Mouse (Mus musculus) embryonic fibroblast, embryonic 13.5 days (primary cell): ENCODE results near the gene Ip6k1. TPM values are rescaled to one million over a fixed set of nuclear protein-coding genes. Genes with fewer than 3 reads are reported as not detected.
A peak's percentile ranks its signal among the peaks of the same experiment; 100 is the strongest.

Source experiments
- H3K27ac ChIP-seq: 2 replicates; pipeline ENCODE4 v1.5.1; 2012; ENCODE audit warnings: low read length, control low read depth, inconsistent platforms; ENCODE audit not compliant: insufficient read depth
- H3K4me1 ChIP-seq: 2 replicates; pipeline ENCODE4 v1.6.1; 2011; ENCODE audit warnings: low read length; ENCODE audit not compliant: control insufficient read depth, insufficient read depth
- H3K4me3 ChIP-seq: 2 replicates; pipeline ENCODE4 v1.5.1; 2011; ENCODE audit warnings: mild to moderate bottlenecking, control low read depth, low read length; ENCODE audit not compliant: insufficient read depth
- CTCF ChIP-seq: IDR thresholded peaks from 2 replicates; pipeline ENCODE4 v1.5.1; 2011; ENCODE audit warnings: mild to moderate bottlenecking, control low read depth, low read length, moderate library complexity, borderline replicate concordance; ENCODE audit not compliant: insufficient read depth
- POLR2A ChIP-seq: IDR thresholded peaks from 2 replicates; pipeline ENCODE4 v1.6.1; 2011; ENCODE audit warnings: low read depth, mild to moderate bottlenecking, control low read depth, low read length, moderate library complexity
- polyA plus RNA-seq: library from polyadenylated mRNA; stranded (reverse); fragments of >200 nt; gene quantifications from 2 replicates; pipeline ENCODE4 v1.2.4, GENCODE M21; 2011; ENCODE audit warnings: low read depth; ENCODE audit not compliant: missing spikeins, insufficient read length

Ip6k1 gene
- polyA plus RNA-seq, 1 experiment: 57.9 TPM

DNA sequence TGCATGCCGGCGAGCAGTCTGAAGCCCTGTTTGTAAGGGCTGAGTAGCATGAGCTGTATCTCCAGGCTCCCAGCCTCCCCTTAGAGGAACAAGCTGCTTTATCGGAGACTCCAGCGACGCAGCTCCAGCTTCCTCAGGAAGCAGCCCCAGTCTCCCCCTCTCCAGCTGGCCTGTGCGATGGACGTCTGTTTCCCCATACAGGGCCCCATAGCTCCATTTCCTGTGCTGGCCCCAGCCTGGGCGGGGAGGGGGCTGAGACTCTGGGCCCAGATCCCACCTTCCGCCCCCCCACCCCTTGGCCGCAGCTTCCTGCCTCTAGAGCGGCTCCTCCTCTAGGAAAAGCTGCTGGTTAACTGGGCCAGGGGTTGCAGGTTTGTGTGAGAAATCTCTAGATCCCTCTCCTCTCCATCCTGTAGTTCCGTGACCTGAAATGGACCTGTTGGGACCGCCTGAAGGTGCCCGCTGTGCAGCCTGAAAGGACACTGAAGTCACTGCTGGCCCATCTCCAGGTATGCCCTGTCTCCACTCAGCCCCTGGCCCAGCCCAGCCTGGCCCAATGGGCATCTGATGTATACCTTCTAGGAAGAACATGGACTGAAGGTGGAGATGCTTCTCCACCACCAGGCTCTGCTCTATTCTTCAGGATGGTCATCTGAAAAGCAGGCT is 19.5 kb upstream of the Ip6k1 start, which contains the start of gene Gm20661:
TSS of gene Gm20661 (plus strand) at position 378 of the 666 bp plus-strand sequence.
- TF ChIP-seq CTCF: no peak
- peak; percentile 62 for TF ChIP-seq POLR2A
- peaks cover 18% of the 10 kb centered on the region for H3K4me1 ChIP-seq
- H3K4me3 ChIP-seq: peak within 1 kb of the TSS; percentile 86
- peak within 1 kb of the TSS; percentile 92 for H3K27ac ChIP-seq

DNA sequence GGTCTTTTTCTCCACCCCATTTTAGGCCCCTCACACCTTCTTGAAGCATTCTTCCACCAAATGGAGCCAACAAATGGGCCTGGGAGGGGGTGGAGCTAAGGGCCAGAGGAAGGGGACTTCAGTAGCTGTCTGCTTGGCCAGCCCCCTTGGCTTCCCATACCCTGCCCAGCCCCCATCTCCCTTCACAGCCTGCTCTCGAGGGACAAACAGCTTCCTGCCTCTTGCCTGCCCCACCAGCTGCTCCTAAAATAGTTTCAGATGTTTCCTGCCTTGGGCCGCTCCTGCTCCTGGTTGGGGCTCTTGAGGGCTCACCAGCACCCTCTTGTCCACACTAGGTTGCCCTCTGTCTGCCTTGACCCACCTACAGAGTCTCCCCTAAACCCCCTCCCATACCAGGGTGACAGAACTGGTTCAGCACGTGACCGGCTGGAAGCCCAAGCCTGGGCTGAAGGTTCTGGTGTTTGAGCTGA is 18.8 kb upstream of the Ip6k1 start:
- TF ChIP-seq POLR2A: peak; percentile 50
- no peak for TF ChIP-seq CTCF
- no peak overlapping the region; the same call in 1 of the 2 replicates for H3K4me3 ChIP-seq
- H3K4me1 ChIP-seq: peaks cover 18% of the 10 kb centered on the region
- H3K27ac ChIP-seq: peak overlapping the region; percentile 92

DNA sequence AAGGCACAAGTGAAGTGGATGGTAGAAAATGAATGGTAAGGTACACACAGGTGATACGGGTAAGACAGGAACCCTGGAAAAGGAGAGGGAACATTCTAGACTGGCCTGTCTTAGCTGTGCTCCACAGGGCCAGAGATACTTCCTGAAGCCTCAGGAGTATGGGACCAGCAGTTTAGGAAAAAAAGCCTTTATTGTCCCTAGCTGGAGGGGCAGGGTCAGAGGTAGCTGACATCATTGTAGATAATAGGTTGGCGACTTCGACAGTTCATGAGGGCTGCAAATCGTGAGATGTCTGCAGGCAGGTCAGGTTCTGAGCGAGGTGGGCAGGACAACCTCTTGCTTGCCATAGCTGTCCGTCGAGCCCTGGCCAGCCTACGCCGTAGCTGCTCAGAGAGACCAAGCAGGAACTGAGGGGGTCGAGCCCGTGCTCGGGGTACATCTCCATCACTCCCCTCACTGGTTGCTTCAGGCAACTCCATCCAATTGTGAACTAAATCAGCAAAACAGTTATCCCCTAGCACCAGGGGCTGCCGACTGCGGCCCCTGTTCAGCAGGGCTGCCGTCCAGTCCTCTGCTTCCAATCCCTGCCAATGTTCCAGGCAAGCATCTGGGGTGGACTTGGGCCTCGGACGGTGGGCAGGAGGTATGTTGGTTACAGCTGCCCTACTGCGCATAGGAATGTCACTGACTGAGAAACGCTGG is 18.1 kb upstream of the Ip6k1 start:
- H3K4me3 ChIP-seq: peak overlapping the region; percentile 86
- H3K27ac ChIP-seq: peak overlapping the region; percentile 92
- peaks cover 18% of the 10 kb centered on the region for H3K4me1 ChIP-seq

GRCm38 (mm10) chr9:107984754-107985055 is 17.6 kb upstream of the Ip6k1 start:
- H3K4me3 ChIP-seq: peak overlapping the region; percentile 86
- TF ChIP-seq POLR2A (no peak; the same call in 1 of the 2 replicates), CTCF (no peak)
- H3K4me1 ChIP-seq: peaks cover 18% of the 10 kb centered on the region
- H3K27ac ChIP-seq: peak overlapping the region; percentile 92

More for the DNA sequence above, 18.1 kb upstream of the Ip6k1 start:
- TF ChIP-seq CTCF (no peak), POLR2A (0 out of 2 replicates have a peak, but pooled peaks have one; percentile 33)

DNA sequence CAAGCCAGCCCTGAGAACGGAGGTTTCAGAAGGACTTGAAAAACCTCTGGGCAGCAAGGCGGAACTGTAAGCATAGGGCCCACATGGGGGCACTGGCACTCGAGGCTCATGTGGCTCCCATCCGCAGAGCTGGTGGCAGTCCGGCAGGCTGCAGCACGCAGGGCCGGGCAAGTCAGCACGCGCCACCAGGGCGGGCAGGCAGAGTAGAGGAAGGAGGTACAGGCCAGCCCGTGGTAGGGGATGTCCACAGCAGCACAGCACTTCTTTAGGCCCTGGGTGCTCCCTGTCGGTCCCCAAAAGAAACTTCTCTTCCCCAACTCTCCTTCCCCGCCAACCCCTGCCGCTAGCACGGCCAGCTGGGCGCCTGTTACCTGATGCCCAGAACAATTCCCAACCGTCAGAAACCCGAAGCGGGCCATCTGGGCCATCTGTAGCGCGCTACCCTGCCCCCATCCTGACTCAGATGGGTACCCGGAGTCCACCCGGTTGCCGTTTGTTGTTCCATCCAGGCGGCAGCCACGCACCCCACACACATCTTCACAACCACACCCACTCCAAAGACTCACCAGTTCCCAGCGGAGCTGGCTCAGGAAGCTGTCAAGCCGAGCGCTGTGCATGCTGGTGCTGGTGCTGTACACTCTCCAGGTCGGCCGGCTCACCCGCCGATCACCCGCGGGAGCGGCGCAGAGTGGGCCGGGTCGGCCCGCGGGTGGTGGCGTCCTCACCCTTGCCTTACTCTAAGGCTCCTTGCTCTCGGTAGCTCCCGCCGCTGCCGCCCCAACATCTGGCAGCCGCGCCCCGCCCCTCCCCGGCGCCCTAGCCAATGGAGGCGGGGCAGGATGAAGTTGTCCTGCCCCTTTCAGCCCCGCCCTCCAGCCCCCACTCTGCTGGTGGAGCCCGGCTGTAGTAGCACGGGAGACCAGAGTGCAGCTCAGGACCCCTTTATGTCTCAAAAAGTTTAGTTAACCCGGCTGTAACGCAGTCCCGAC is 16.9 kb upstream of the Ip6k1 start, which contains the start of gene Inka1:
TSS of gene Inka1 (minus strand) at position 749 of the 989 bp plus-strand sequence.
- TF ChIP-seq CTCF: no peak
- TF ChIP-seq POLR2A: peak; percentile 82
- H3K4me1 ChIP-seq: peaks cover 18% of the 10 kb centered on the region
- peak within 1 kb of the TSS; percentile 86 for H3K4me3 ChIP-seq
- peak within 1 kb of the TSS; percentile 92 for H3K27ac ChIP-seq

- Histone ChIP-seq H3K4me3 (peak overlapping the region; percentile 86; the same call in 1 of the 2 replicates), H3K4me1 (peaks cover 12% of the 10 kb centered on the region)
Observed at GRCm38 (mm10) chr9:107986376-107986775, 15.9 kb upstream of the Ip6k1 start.

GRCm38 (mm10) chr9:107987950-107988349 is 14.4 kb upstream of the Ip6k1 start:
- H3K4me3 ChIP-seq: no peak overlapping the region
- TF ChIP-seq CTCF: no peak
- peak; percentile 46; the same call in 1 of the 2 replicates for TF ChIP-seq POLR2A
- peak overlapping the region; percentile 77 for H3K27ac ChIP-seq
- no peaks in the 10 kb centered on the region for H3K4me1 ChIP-seq

More at GRCm38 (mm10) chr9:107986376-107986775, 15.9 kb upstream of the Ip6k1 start:
- TF ChIP-seq POLR2A: no peak
- TF ChIP-seq CTCF: peak; percentile 89
- H3K27ac ChIP-seq: peak overlapping the region; percentile 1; the same call in 1 of the 2 replicates

GRCm38 (mm10) chr9:107992197-107992596 is 10.1 kb upstream of the Ip6k1 start, which contains the start of gene Cdhr4:
TSS of gene Cdhr4 (plus strand) at chr9:107992497.
- Histone ChIP-seq H3K27ac (no peak within 1 kb of the TSS), H3K4me3 (no peak within 1 kb of the TSS), H3K4me1 (no peaks in the 10 kb centered on the region)
- TF ChIP-seq POLR2A (no peak), CTCF (no peak)

DNA sequence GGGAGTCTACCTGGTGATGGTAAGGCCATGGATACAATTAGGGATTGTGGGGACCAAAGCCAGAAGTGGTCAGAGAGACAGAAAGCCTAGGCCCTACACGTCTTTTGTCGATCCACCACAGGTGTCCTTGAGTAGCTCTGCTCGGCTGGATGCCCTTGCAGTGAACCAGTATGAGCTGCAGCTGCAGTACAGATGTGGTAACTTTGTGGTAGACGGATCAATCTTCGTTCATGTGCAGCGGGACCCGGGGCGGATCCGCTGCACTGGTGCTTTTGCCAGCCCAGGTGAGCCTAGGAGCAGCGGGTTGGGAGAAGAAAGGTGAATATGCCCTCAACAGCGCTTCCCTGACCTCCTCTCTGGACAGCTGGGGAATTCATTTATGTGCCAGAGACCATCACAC is 9.3 kb upstream of the Ip6k1 start:
- no peaks in the 10 kb centered on the region for H3K4me1 ChIP-seq
- TF ChIP-seq POLR2A: no peak
- TF ChIP-seq CTCF: no peak
- no peak overlapping the region for H3K27ac ChIP-seq
- H3K4me3 ChIP-seq: no peak overlapping the region
